8 mouse cellular contexts compared by ENCODE assay signal in genomic region chr4:133014896-133015709, GRCm38 (mm10). TPM values are rescaled to one million over a fixed set of nuclear protein-coding genes. Genes with fewer than 3 reads are reported as not detected.
DNase-seq lines count a peak whose midpoint lies in the region; ATAC-seq lines count a peak whose summit lies in the region.

No protein-coding gene starts in this region.

- H3K4me2 ChIP-seq in heart, embryonic 12.5 days = peak overlapping the region; percentile 97
- H3K4me2 ChIP-seq in heart, embryonic 15.5 days = peak overlapping the region; percentile 90
- H3K4me2 ChIP-seq in midbrain, embryonic 13.5 days (replicated peaks) = peak overlapping the region; percentile 99

- peak overlapping the region; percentile 54 for H3K27ac ChIP-seq in heart, embryonic 12.5 days (ENCODE audit: poor library complexity, severe bottlenecking)
- H3K27ac ChIP-seq in heart, embryonic 15.5 days = peak overlapping the region; percentile 97
- H3K27ac ChIP-seq in midbrain, embryonic 13.5 days = peak overlapping the region; percentile 51; the same call in 1 of the 2 replicates

- H3K4me1 ChIP-seq in heart, embryonic 12.5 days (replicated peaks) = peaks cover 80% of the 10 kb centered on the region
- peaks cover 81% of the 10 kb centered on the region for H3K4me1 ChIP-seq in heart, embryonic 15.5 days (replicated peaks)
- H3K4me1 ChIP-seq in midbrain, embryonic 13.5 days (replicated peaks) = peaks cover 80% of the 10 kb centered on the region

- no peak for DNase-seq in heart, adult 8-10 months (ENCODE audit: low spot score)
- DNase-seq in cerebellum, adult 9-10 months = peak; percentile 78
- DNase-seq in adrenal gland, postnatal 4 days (ENCODE audit: low spot score in 2 of 2) = no peak
- DNase-seq in left cerebral cortex, postnatal 25 days (ENCODE audit: low spot score in 2 of 2) = no peak
- DNase-seq in urinary bladder, postnatal 36 days (ENCODE audit: low spot score in 2 of 2) = no peak

- 0 out of 2 replicates have a peak overlapping the region, but pooled peaks have one; percentile 6 for H3K4me3 ChIP-seq in heart, embryonic 12.5 days
- H3K4me3 ChIP-seq in heart, embryonic 15.5 days = 0 out of 2 replicates have a peak overlapping the region, but pooled peaks have one; percentile 92
- H3K4me3 ChIP-seq in midbrain, embryonic 13.5 days (replicated peaks) = peak overlapping the region; percentile 96

- H3K36me3 ChIP-seq in heart, embryonic 12.5 days = peaks cover 11% of the 10 kb centered on the region; the same call in 1 of the 2 replicates
- H3K36me3 ChIP-seq in heart, embryonic 15.5 days = no peaks in the 10 kb centered on the region
- H3K36me3 ChIP-seq in midbrain, embryonic 13.5 days = no peaks in the 10 kb centered on the region

- WGBS in heart, embryonic 12.5 days = 33% methylated on average over 10 of the region's 10 CpGs
- 32% methylated on average over 10 of the region's 10 CpGs for WGBS in heart, embryonic 15.5 days
- 18% methylated on average over 10 of the region's 10 CpGs for WGBS in midbrain, embryonic 13.5 days

- no peaks in the 10 kb centered on the region for H3K9me3 ChIP-seq in heart, embryonic 12.5 days (replicated peaks)
- no peaks in the 10 kb centered on the region for H3K9me3 ChIP-seq in heart, embryonic 15.5 days (replicated peaks)
- no peaks in the 10 kb centered on the region for H3K9me3 ChIP-seq in midbrain, embryonic 13.5 days

- peak overlapping the region; percentile 43; the same call in 1 of the 2 replicates for H3K9ac ChIP-seq in heart, embryonic 12.5 days
- H3K9ac ChIP-seq in heart, embryonic 15.5 days = no peak overlapping the region
- peak overlapping the region; percentile 100 for H3K9ac ChIP-seq in midbrain, embryonic 13.5 days (replicated peaks)

- peaks cover 1% of the 10 kb centered on the region; the same call in 1 of the 2 replicates for H3K27me3 ChIP-seq in heart, embryonic 12.5 days (replicated peaks)
- H3K27me3 ChIP-seq in heart, embryonic 15.5 days = peaks cover 1% of the 10 kb centered on the region; the same call in 1 of the 2 replicates
- H3K27me3 ChIP-seq in midbrain, embryonic 13.5 days = peaks cover 10% of the 10 kb centered on the region

- ATAC-seq in heart, embryonic 12.5 days (ENCODE audit: insufficient number of reproducible peaks, low FRiP score) = no peak
- ATAC-seq in heart, embryonic 15.5 days (replicated peaks; ENCODE audit: insufficient number of reproducible peaks, insufficient read depth, low FRiP score, low read depth) = no peak
- no peak for ATAC-seq in midbrain, embryonic 13.5 days

- intact Hi-C loops in left cerebral cortex, postnatal 25 days (cut with DNase I) = no loop called here

RNA-seq across cellular contexts. Expression of gene Ahdc1, which starts 4.0 kb away (rescaled TPM):
- 11.6 and 11.7 TPM in 2 replicates for polyA plus RNA-seq in heart, embryonic 12.5 days (2016; fragmentation: Nextera tagmentation; extraction: Ambion mirVana)
- 10 to 100 TPM; 37.5 to 52.5 (median 45.0) TPM for total RNA-seq in heart, adult 8-10 months (2022)
- 6.3 and 8.5 TPM in 2 replicates for polyA plus RNA-seq in heart, embryonic 15.5 days (2015; fragmentation: Nextera tagmentation; extraction: Ambion mirVana)
- polyA plus RNA-seq in midbrain, embryonic 13.5 days (2015; fragmentation: Nextera tagmentation; extraction: Ambion mirVana) = 10.4 and 12.6 TPM in 2 replicates
- total RNA-seq in adrenal gland, postnatal 4 days (2021) = 10 to 100 TPM; 92.5 to 98.7 TPM
- 10 to 100 TPM; 88.2 to 97.6 TPM for total RNA-seq in left cerebral cortex, postnatal 25 days (2021)

RNA-seq across cellular contexts. Expression of gene Fgr, which starts 41.2 kb away (rescaled TPM):
- polyA plus RNA-seq in heart, embryonic 12.5 days (2016; fragmentation: Nextera tagmentation; extraction: Ambion mirVana) = 0.19 and 0.23 TPM in 2 replicates
- 1 to 10 TPM in 1 of 4 experiments, under 1 TPM in 3; 0.14 to 2.5 (median 0.49) TPM for total RNA-seq in heart, adult 8-10 months (2022)
- polyA plus RNA-seq in heart, embryonic 15.5 days (2015; fragmentation: Nextera tagmentation; extraction: Ambion mirVana) = 0.42 and 1.0 TPM in 2 replicates
- polyA plus RNA-seq in midbrain, embryonic 13.5 days (2015; fragmentation: Nextera tagmentation; extraction: Ambion mirVana) = 0.12 TPM in 1 of 2 replicates, not detected in the other
- total RNA-seq in adrenal gland, postnatal 4 days (2021) = 1 to 10 TPM; 1.2 to 1.5 TPM
- total RNA-seq in left cerebral cortex, postnatal 25 days (2021) = under 1 TPM; 0.18 to 0.25 TPM

Comparison
In these comparisons a context has a peak if more than half of its experiments do, and no peak if none do; other contexts are left out.
1. H3K4me3 ChIP-seq: peak in every context shown above with its lines; median percentile 96 in midbrain, embryonic 13.5 days; 92 in heart, embryonic 15.5 days; 6 in heart, embryonic 12.5 days.